Mouse (Mus musculus): ENCODE measurements at regions not wholly inside any gene's neighbourhood (a gene's known extent, or its start where the extent isn't known, plus 50 kb on each side); places are given as distances from the start of the nearest gene placed in this dataset.
A peak's percentile ranks its signal among the peaks of the same experiment; 100 is the strongest.

- DNase-seq (ENCODE audit: low spot score in 2 of 2): no peak
Measured at GRCm38 (mm10) chr4:34105251-34105650, 55.3 kb upstream of the Spaca1 start.

DNA sequence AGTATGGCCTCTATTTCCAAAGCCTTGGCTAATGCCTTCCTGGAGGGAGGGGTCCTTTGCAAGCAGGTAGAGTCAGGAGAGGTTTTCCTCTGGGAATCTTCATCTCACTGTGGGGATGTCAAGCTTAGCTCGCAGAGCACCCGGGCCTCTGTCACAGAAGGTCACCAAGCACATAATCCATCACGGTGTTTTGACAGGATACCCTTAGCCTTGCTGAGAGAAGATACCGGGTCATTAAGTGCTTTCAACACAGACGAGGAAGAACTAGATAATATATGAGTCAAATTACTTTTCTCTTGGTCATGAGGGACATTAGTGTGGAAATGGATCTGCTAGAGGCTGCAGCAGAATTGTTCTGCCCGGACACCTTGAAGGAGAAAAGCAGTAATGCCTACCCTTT, 64.3 kb upstream of the Spaca1 start:
- no peak for DNase-seq (ENCODE audit: low spot score in 2 of 2)

- no peak for DNase-seq (ENCODE audit: low spot score in 2 of 2)
Measured at GRCm38 (mm10) chr4:34117086-34117485, 67.1 kb upstream of the Spaca1 start.

- DNase-seq (ENCODE audit: low spot score in 2 of 2): peak; percentile 3 to 5
Measured at GRCm38 (mm10) chr4:34122959-34123520, 73.0 kb upstream of the Spaca1 start.

GRCm38 (mm10) chr4:34128224-34128623, 78.2 kb upstream of the Spaca1 start:
- no peak for DNase-seq (ENCODE audit: low spot score in 2 of 2)

- DNase-seq (ENCODE audit: low spot score in 2 of 2): no peak
Measured at GRCm38 (mm10) chr4:34146133-34146867, 96.3 kb upstream of the Spaca1 start.

DNA sequence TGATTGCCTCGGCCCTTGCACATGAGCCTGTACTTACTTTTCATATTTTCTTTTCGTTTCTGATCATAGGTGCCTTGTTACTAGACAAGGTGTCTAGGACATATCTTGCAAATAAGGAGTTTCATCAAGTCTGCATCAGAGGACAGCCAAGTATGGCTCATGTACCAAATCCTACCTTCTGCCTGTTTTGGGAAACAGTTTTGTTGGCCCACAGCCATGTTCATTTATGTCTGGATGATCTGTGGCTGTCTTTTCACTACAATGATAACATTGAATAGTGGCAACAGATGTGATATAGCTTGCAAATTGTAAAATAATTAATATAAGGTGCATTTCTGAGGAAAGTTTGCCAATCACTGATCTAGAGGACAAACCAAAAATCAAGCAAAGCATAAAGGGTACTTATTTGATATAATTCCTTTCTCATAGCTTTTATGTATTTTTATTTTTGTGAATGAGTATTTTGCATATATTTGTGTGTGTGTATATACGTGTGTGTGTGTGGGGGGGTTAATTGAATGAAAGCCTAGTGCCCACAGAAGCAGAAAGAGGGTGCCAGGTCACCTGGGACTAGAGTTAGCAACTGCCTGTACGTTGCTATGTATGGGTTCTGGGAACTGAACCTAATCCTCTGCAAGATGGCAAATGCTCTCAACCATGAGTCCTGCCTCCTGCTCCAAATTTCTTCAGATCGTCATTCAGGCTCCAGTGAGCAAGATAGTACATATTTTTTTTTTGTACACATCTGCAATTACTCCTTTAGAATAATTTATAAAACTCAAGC, 99.2 kb upstream of the Spaca1 start:
- no peak for DNase-seq (ENCODE audit: low spot score in 2 of 2)

GRCm38 (mm10) chr4:34151605-34152347, 101.8 kb upstream of the Spaca1 start:
- no peak for DNase-seq (ENCODE audit: low spot score in 2 of 2)

GRCm38 (mm10) chr4:34155501-34155900, 105.5 kb upstream of the Spaca1 start:
- DNase-seq (ENCODE audit: low spot score in 2 of 2): no peak

DNA sequence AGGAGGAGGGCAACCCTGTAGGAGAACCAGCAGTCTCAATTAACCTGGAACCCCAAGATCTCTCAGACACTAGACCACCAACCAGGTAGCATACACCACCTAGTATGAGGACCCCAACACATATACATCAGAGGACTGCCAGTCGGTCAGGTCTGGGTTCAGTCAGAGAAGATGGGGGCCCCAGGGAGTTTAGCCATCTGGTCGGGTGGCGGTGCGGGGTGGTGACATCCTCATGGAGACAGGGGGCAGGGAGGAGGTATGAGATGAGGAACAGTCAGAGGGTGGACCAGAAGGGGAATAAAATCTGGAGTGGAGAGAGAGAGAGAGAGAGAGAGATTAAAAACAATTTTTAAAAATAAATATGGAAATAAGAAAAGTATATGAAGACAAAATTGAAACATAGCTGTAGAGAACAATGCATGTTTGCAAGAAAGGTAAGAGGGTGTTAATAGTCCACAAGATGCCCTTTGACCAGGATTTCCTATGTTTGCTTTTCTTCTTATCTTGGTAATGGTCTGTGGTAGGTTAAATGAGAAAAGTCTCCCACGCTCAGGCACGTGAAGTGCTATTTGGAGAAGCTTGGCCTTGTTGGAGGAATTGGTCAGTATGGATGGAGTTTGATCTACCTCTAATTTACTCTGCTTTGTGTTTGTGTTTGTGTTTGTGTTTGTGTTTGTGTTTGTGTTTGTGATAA, 108.0 kb upstream of the Spaca1 start:
- no peak for DNase-seq (ENCODE audit: low spot score in 2 of 2)

- peak; percentile 7 to 40 for DNase-seq (ENCODE audit: low spot score in 2 of 2)
Measured at GRCm38 (mm10) chr4:34171265-34171862, 121.4 kb upstream of the Spaca1 start.

DNA sequence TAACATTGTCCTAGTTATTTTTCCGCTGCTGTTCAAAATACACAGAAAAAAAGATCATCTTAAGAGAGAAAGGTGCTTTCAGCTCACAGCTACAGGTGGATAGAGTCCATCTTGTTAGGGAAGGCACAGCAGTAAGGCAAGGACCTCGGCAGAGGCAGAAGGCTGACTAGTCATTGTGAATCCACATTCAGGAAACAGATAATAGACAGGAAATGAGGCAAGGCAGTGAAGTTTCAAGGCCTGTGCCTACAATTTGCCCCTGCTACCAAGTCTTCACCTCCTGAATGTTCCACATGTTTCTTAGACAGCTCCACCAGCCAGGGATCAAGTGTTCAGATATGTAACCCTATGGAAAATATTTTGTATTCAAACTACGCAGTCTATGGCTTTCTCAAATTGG, 122.0 kb upstream of the Spaca1 start:
- DNase-seq (ENCODE audit: low spot score in 2 of 2): no peak

- DNase-seq (ENCODE audit: low spot score in 2 of 2): no peak
Measured at GRCm38 (mm10) chr4:34177421-34177820, 127.4 kb upstream of the Spaca1 start.

- no peak for DNase-seq (ENCODE audit: low spot score in 2 of 2)
Measured at GRCm38 (mm10) chr4:34186522-34186921, 136.5 kb upstream of the Spaca1 start.

- no peak for DNase-seq (ENCODE audit: low spot score in 2 of 2)
Measured at GRCm38 (mm10) chr4:34203193-34203848, 153.3 kb upstream of the Spaca1 start.

- DNase-seq (ENCODE audit: low spot score in 2 of 2): no peak
Measured at GRCm38 (mm10) chr4:34209179-34209896, 159.3 kb upstream of the Spaca1 start.

- no peak for DNase-seq (ENCODE audit: low spot score in 2 of 2)
Measured at GRCm38 (mm10) chr4:34213731-34214130, 163.7 kb upstream of the Spaca1 start.

DNA sequence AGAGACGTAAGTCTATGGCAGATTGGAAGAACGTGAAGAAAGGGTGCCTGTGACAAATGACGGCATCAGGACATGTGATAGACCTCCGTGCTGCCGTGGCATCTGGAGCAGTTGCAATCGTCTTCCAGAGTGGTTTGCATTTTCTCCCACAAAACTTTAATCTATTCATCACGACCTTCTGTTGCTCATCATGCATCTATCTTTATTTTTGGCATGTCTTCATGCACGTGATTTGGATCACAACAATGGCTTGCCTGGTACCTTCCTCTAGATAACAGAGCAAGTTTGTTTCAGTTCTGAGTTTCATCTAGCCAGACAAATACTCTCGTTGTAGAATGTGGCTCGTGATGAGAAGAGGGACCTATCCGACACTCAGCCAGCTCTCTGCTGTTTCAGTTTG, 164.4 kb upstream of the Spaca1 start:
- no peak for DNase-seq (ENCODE audit: low spot score in 2 of 2)

DNA sequence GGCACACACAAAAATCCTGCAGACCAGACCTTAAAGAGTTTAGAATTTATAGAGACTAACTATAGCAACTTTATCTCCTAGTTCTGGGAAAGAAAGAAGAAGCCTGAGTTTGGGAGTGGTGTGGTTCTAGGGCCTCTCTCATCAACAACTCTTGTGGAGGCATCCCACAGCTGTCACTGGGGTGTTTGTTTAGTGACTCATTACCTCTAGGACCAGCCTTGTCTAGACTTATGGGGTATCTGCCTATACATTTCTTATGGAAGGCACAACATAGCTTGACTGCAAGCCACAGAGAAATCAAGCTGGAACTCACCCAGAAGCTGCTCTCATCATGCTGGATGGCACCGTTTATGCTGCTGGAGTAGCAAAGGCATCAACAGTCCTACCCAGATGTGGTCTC, 171.9 kb upstream of the Spaca1 start:
- DNase-seq (ENCODE audit: low spot score in 2 of 2): no peak
